Mouse (Mus musculus) megakaryocyte-erythroid progenitor cell, adult 5 weeks (primary cell): ENCODE data around the gene Hip1. TPM values are rescaled to one million over a fixed set of nuclear protein-coding genes. Genes with fewer than 3 reads are reported as not detected.

Experiments used
- polyA plus RNA-seq: library from polyadenylated mRNA; stranded (reverse); fragments of >175 nt; gene quantifications from 2 replicates; pipeline ENCODE4 v1.2.3, GENCODE M21; 2012

The Hip1 gene
- 2.2 and 3.1 TPM in 2 replicates for polyA plus RNA-seq

DNA sequence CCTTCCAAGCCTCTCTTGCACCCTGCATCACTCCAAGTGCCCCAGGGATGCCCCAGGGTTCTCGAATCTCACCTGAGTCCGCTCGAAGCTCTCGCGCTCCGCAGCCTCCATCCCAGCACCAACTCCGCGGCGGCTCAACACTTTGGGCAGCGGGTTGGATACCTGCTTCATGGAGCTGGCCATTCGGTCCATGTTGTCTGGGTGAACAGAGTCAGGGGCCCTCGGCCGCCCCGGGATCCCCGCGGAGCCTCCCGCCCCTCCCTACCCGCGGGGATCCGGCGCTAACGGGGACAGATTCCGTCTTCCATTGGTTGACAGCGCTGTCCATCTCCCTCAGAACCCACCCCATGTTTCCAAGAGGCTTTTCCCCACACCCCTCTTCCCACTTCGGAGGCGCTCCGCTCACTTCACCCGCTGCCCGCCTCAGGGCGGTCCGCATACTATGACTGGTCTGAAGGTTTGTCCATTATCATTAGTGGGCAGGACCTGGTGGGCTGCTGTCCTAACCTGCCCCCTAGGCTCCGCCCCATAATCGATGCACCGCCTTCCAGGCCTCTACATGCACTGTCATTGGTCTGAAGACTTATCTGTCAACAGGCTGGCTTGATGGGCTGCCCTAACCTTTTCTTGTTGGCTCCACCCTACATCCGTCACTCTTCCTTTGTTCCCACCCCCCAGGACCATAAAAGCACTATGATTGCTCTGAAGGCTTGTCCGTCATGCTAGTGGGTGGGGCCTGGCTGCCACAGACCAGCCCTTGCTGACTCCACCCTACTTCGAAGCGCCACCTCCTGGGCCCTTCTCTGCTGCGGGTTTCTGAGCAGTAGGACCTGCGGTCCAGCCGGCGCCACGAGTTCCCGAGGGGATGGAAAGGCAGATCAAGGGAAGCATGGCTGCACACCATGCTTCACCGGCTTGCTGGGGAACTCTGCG is at the start of gene Hip1:
Hip1 (minus strand) TSS at position 256 of the 933 bp plus-strand sequence.

DNA sequence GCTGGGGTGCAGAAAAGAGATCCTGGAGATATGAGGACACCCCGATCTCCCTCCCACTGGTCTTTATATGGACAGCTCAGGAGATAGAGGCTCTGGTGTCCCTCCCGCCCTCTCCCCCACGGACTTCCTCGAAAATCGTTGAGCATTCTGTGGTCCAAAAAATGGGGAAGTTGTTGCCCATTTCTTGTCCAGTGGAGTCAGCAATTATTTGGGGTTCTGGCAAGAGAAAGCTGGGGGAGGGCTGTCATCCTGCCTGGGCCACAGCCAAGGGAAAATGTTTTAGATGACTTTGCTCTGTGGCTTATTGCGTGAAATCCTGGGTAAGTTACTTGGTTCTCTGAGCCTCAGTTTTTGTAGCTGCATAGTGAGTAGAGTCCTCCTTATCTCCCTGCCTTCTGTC is 28.1 kb upstream of the Hip1 start, which contains the start of gene Ccl24:
Ccl24 (minus strand) TSS at position 44 of the 400 bp plus-strand sequence.

DNA sequence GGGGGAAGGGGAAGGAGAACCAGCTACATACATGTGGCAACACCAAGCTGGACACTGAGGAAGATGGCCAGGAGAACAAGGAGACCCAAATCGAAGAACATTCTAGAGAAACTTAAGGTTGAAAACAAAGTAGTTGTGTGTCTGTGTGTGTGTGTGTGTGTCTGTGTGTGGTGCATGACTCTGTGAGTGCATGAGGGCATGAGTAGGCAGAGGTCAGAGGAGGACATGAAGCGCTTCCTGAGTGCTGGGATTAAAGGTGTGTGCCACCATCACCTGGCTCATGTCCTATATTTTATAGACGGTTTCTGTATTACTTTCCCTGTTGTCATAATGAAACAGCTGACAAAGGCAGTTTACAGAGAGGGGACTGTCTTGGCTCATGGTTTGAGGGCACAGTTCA is 18.5 kb upstream of the Hip1 start, which contains the start of gene Ccl26:
Ccl26 (minus strand) TSS at position 101 of the 400 bp plus-strand sequence.

DNA sequence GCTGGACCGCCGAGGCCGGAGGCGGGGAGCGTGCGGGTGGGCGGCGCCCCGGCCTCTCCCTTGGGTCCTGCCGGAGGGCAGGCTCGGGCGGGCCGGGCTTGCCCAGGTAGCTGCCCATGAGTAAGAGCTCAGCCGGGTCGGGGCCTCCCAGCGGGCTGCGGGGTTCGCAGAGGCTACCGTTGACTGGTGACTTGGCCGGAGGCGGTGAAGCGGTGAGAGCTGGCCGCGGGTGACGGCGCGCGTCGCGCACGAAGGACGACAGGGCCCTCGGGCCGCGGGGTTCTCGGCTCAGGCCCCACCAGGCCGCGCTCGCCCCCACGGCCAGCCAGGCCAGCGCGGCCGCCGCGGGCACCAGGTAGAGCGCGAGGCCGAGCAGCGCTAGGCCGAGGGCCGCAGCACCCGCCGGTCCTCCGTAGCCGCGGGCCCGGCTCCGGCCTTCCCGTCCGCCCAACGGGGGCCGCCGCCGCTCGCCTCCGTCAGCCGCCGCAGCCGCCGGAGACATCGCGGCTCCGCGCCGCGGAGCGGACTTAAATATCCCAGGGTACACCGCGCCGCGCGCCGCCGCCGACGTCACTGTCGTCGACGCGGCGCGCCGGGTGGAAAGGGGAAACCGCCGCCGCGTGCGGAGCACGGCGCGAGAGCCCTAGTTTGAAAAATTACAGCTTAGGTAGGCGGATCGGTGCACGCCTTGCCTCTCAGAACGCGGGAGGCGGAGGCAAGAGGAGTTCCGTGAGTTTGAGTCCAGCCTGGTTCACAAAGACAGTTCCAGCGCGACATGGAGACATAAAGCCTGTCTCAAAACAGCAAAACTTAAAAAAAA is 150.7 kb downstream of the Hip1 start, which contains the start of gene Pom121:
Pom121 (minus strand) TSS at position 543 of the 820 bp plus-strand sequence.

DNA sequence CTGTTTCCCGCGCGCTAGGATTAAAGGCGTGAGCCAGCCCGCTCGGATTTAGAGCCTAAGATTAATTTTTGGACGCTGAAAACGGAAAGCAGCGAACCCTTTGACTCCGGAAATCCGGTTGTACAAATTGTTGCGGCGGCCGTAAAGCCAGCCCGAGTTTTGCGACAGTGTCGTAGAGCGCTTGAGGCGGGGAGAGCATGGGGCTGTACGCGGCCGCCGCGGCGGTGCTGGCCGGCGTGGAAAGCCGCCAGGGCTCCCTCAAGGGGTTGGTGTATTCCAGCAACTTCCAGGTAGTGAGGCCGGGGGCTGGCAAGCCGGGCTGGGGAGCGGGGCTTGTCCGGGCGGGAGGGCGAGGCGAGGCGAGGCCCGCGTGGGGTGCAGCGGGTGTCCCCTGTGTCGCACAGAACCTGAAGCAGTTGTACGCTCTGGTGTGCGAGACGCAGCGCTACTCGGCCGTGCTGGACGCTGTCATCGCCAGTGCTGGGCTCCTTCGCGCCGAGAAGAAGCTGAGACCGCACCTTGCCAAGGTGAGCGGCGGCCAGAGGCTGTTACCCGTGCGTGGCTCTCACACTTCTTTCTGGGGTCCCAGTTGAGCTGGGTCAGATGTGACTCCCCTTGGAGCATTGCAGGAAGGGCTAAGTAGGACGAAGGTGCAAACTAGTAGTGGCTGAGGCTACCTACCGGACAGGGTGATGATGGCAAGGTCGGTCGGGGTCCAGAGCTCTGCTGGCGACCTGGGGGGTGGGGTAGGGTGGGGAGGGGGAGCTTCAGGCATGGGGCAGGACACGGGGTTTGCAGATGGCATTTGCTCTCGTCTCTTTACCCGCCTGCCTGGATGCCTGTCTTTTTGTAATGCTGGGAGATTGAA is 174.9 kb downstream of the Hip1 start, which contains the start of gene Nsun5:
Nsun5 (plus strand) TSS at position 167 of the 868 bp plus-strand sequence.

Other genes starting within 250 kb of the Hip1 start
- gene Fkbp6, start 195.1 kb downstream of the Hip1 start, polyA plus RNA-seq = 0.06 TPM in 1 of 2 replicates, not detected in the other
- gene Trim50, start 191.8 kb downstream of the Hip1 start, polyA plus RNA-seq = not detected in 2 replicates
- 17.5 and 18.8 TPM in 2 replicates for gene Nsun5, start 175.2 kb downstream of the Hip1 start, polyA plus RNA-seq
- gene Pom121, start 150.6 kb downstream of the Hip1 start, polyA plus RNA-seq = 122 and 143 TPM in 2 replicates
- gene Ccl26, start 18.4 kb upstream of the Hip1 start, polyA plus RNA-seq = not detected in 2 replicates
- 0.23 TPM in 1 of 2 replicates, not detected in the other for gene Ccl24, start 27.9 kb upstream of the Hip1 start, polyA plus RNA-seq
- gene Rhbdd2, start 87.5 kb upstream of the Hip1 start, polyA plus RNA-seq = 20.0 and 25.5 TPM in 2 replicates
- 89.2 and 125 TPM in 2 replicates for gene Por, start 124.9 kb upstream of the Hip1 start, polyA plus RNA-seq
- 10.9 and 15.3 TPM in 2 replicates for gene Tmem120a, start 199.3 kb upstream of the Hip1 start, polyA plus RNA-seq
- not detected in 2 replicates for gene Styxl1, start 233.3 kb upstream of the Hip1 start, polyA plus RNA-seq
- 567 and 689 TPM in 2 replicates for gene Mdh2, start 233.4 kb upstream of the Hip1 start, polyA plus RNA-seq